Mouse (Mus musculus) heart, embryonic 13.5 days (tissue): ENCODE measurements around the gene Gpt2. TPM values are rescaled to one million over a fixed set of nuclear protein-coding genes. Genes with fewer than 3 reads are reported as not detected.

Experiments
- ATAC-seq: fragments of 200-750 bp; cut with Nextera tagmentation; 2 replicates; pipeline ENCODE4 v1.8.0; 2017; ENCODE audit warnings: moderate TSS enrichment; ENCODE audit not compliant: insufficient number of reproducible peaks, low FRiP score, low TSS enrichment; ENCODE audit errors: extremely low read depth
- H3K27ac ChIP-seq: fragments of 300-500 bp; sonication (generic); replicated peaks from 2 replicates; pipeline ENCODE4 v1.5.1; 2015; ENCODE audit warnings: moderate library complexity, mild to moderate bottlenecking, inconsistent platforms
- H3K27me3 ChIP-seq: fragments of 300-500 bp; sonication (generic); replicated peaks from 2 replicates; pipeline ENCODE4 v1.6.1; 2015; ENCODE audit warnings: mild to moderate bottlenecking, inconsistent platforms
- H3K36me3 ChIP-seq: fragments of 300-500 bp; sonication (generic); 2 replicates; pipeline ENCODE4 v1.6.1; 2015; ENCODE audit warnings: mild to moderate bottlenecking, inconsistent platforms
- H3K4me1 ChIP-seq: fragments of 300-500 bp; sonication (generic); 2 replicates; pipeline ENCODE4 v1.6.1; 2015; ENCODE audit warnings: inconsistent platforms
- H3K4me2 ChIP-seq: fragments of 300-500 bp; sonication (generic); 2 replicates; pipeline ENCODE4 v1.6.1; 2015; ENCODE audit warnings: inconsistent platforms, mild to moderate bottlenecking, moderate library complexity
- H3K4me3 ChIP-seq: fragments of 300-500 bp; sonication (generic); 2 replicates; pipeline ENCODE4 v1.5.1; 2015; ENCODE audit warnings: moderate library complexity, mild to moderate bottlenecking, inconsistent platforms
- H3K9ac ChIP-seq: fragments of 300-500 bp; sonication (generic); 2 replicates; pipeline ENCODE4 v1.6.1; 2015; ENCODE audit warnings: inconsistent platforms, mild to moderate bottlenecking, moderate library complexity
- H3K9me3 ChIP-seq: fragments of 300-500 bp; sonication (generic); 2 replicates; pipeline ENCODE4 v1.6.1; 2016; ENCODE audit warnings: inconsistent platforms
- WGBS: fragments of 180-500 bp; shearing (Covaris S2); methylation state at CpG from one replicate; pipeline ENCODE4 v1.1.7; 2015; ENCODE audit warnings: mixed read lengths; 5-methylcytosine and 5-hydroxymethylcytosine counted together
- polyA plus RNA-seq: library from polyadenylated mRNA; unstranded; fragments of >200 nt; fragmentation: Nextera tagmentation; extraction: Ambion mirVana; gene quantifications from 2 replicates; pipeline ENCODE4 v1.2.1, GENCODE M21; 2015

The Gpt2 gene
- polyA plus RNA-seq, 1 experiment from 2014 or later, result 7.4 TPM

- Histone ChIP-seq H3K9me3 (no peaks in the 10 kb centered on the region), H3K4me3 (no peak overlapping the region), H3K27ac (no peak overlapping the region), H3K9ac (no peak overlapping the region), H3K27me3 (no peaks in the 10 kb centered on the region), H3K36me3 (no peaks in the 10 kb centered on the region), H3K4me2 (no peak overlapping the region), H3K4me1 (peaks cover 5% of the 10 kb centered on the region)
- 78% methylated on average over 20 of the region's 20 CpGs for WGBS
- ATAC-seq, result no peak
Observed at GRCm38 (mm10) chr8:85487906-85488620, 4.3 kb upstream of the Gpt2 start.

GRCm38 (mm10) chr8:85488631-85489030 lies 3.7 kb upstream of the Gpt2 start:
- Histone ChIP-seq H3K4me1 (peaks cover 7% of the 10 kb centered on the region), H3K9ac (no peak overlapping the region), H3K4me3 (no peak overlapping the region), H3K36me3 (no peaks in the 10 kb centered on the region), H3K27ac (no peak overlapping the region), H3K4me2 (no peak overlapping the region), H3K27me3 (0 out of 2 replicates have a peak, but pooled peaks cover 5% of the 10 kb centered on the region), H3K9me3 (no peaks in the 10 kb centered on the region)
- ATAC-seq, result no peak

GRCm38 (mm10) chr8:85489546-85489945 lies 2.8 kb upstream of the Gpt2 start:
- 91% methylated on average over 8 of the region's 8 CpGs for WGBS
- no peak overlapping the region for H3K4me3 ChIP-seq
- peaks cover 8% of the 10 kb centered on the region; the same call in 1 of the 2 replicates for H3K27me3 ChIP-seq
- no peaks in the 10 kb centered on the region for H3K36me3 ChIP-seq
- H3K4me1 ChIP-seq, result peaks cover 7% of the 10 kb centered on the region
- no peak overlapping the region for H3K27ac ChIP-seq
- no peak for ATAC-seq
- no peaks in the 10 kb centered on the region for H3K9me3 ChIP-seq
- no peak overlapping the region for H3K9ac ChIP-seq
- no peak overlapping the region for H3K4me2 ChIP-seq

- ATAC-seq, result no peak
- H3K36me3 ChIP-seq, result no peaks in the 10 kb centered on the region
- no peak overlapping the region for H3K27ac ChIP-seq
Observed at GRCm38 (mm10) chr8:85492940-85493931, 860 bp downstream of the Gpt2 start.

DNA sequence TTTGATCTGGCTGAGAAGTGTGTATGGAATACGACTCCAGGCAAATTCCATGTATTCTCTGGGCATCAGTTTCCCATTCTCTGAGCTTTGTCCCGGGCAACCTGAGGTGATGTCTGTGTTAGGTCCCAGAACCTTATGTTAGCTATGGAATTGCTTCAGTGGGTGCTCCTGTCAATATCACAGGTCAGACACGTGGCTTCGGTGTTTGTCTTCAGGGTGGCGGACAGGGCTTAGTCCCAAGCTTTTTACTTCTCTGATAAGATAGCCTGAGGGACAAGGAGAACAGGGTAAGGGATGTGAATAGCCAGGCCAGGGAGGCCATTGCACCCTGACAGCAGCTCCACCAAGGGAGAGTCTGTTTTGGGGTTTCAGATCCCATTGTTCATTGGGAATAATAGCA lies 3.7 kb downstream of the Gpt2 start:
- H3K27ac ChIP-seq, result no peak overlapping the region
- no peak for ATAC-seq
- WGBS, result 57% methylated on average over 5 of the region's 5 CpGs
- peaks cover 29% of the 10 kb centered on the region for H3K4me1 ChIP-seq
- H3K27me3 ChIP-seq, result peaks cover 8% of the 10 kb centered on the region; the same call in 1 of the 2 replicates
- H3K4me2 ChIP-seq, result no peak overlapping the region
- H3K9me3 ChIP-seq, result no peaks in the 10 kb centered on the region
- H3K9ac ChIP-seq, result no peak overlapping the region
- no peaks in the 10 kb centered on the region for H3K36me3 ChIP-seq
- no peak overlapping the region for H3K4me3 ChIP-seq

More at GRCm38 (mm10) chr8:85492940-85493931, 860 bp downstream of the Gpt2 start:
- H3K4me2 ChIP-seq, result peak overlapping the region; percentile 99
- peak overlapping the region; percentile 83 for H3K9ac ChIP-seq
- H3K4me3 ChIP-seq, result peak overlapping the region; percentile 80
- H3K9me3 ChIP-seq, result no peaks in the 10 kb centered on the region
- H3K27me3 ChIP-seq, result peaks cover 8% of the 10 kb centered on the region; the same call in 1 of the 2 replicates
- peaks cover 13% of the 10 kb centered on the region for H3K4me1 ChIP-seq
- 9% methylated on average over 49 of the region's 49 CpGs for WGBS

DNA sequence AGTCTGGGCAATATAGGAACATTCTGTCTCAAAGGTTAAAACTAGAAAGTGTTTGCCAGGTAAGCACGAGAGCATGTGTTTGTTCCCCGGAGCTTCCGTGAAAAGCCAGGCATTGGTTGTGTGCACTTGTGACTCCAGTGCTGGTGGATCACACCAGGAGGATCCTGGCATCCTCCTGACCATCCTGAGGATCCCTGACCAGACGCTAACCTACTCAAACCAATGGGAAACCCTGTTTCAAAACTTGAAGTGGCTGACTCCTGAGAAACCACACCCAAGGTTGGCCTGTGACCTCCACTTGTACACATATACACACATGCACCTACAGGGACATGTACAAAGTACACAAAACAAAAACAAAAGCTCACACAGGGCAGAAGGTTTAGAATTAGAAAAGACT lies 4.4 kb downstream of the Gpt2 start:
- H3K9me3 ChIP-seq, result no peaks in the 10 kb centered on the region
- H3K27ac ChIP-seq, result no peak overlapping the region
- no peaks in the 10 kb centered on the region for H3K36me3 ChIP-seq
- peaks cover 34% of the 10 kb centered on the region for H3K4me1 ChIP-seq
- no peak overlapping the region for H3K4me2 ChIP-seq
- no peak overlapping the region for H3K4me3 ChIP-seq
- WGBS, result 88% methylated on average over 4 of the region's 4 CpGs
- peaks cover 8% of the 10 kb centered on the region; the same call in 1 of the 2 replicates for H3K27me3 ChIP-seq
- H3K9ac ChIP-seq, result no peak overlapping the region
- ATAC-seq, result no peak

- 49% methylated on average over 2 of the region's 2 CpGs for WGBS
- Histone ChIP-seq H3K4me3 (no peak overlapping the region), H3K4me2 (no peak overlapping the region), H3K9ac (no peak overlapping the region), H3K36me3 (no peaks in the 10 kb centered on the region), H3K27ac (no peak overlapping the region), H3K4me1 (peaks cover 28% of the 10 kb centered on the region), H3K27me3 (peaks cover 4% of the 10 kb centered on the region; the same call in 1 of the 2 replicates), H3K9me3 (no peaks in the 10 kb centered on the region)
- no peak for ATAC-seq
Observed at GRCm38 (mm10) chr8:85498577-85498976, 6.2 kb downstream of the Gpt2 start.

DNA sequence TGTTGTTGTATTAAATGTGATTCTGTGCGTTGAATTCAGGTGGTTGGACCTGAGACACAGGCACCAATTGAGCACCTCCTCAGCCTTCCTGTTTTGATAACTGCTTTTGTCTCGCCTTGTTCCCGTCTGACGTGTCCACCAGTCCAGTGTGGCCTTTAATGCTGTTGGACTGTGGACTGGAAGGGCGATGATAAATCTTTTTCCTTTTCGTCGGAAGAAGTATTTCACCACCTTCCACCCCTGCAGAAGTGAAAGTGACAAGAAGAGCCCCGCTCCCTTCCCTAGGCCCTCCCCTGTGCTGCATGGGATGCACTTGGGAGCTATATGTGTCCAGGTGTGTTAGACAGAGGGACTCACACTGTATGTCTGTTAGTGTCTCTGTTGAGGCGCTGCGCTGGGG lies 8.1 kb downstream of the Gpt2 start:
- 67% methylated on average over 10 of the region's 10 CpGs for whole genome bisulfite sequencing
- no peaks in the 10 kb centered on the region for H3K9me3 ChIP-seq
- no peak overlapping the region for H3K4me3 ChIP-seq
- peaks cover 23% of the 10 kb centered on the region for H3K4me1 ChIP-seq
- H3K4me2 ChIP-seq, result no peak overlapping the region
- H3K27me3 ChIP-seq, result no peaks in the 10 kb centered on the region
- H3K36me3 ChIP-seq, result no peaks in the 10 kb centered on the region
- ATAC-seq, result no peak
- no peak overlapping the region for H3K9ac ChIP-seq
- H3K27ac ChIP-seq, result no peak overlapping the region

GRCm38 (mm10) chr8:85500955-85501685 lies 8.7 kb downstream of the Gpt2 start:
- Histone ChIP-seq H3K9me3 (no peaks in the 10 kb centered on the region), H3K9ac (no peak overlapping the region), H3K27ac (no peak overlapping the region; the same call in 1 of the 2 replicates), H3K4me3 (no peak overlapping the region), H3K4me1 (peaks cover 23% of the 10 kb centered on the region), H3K27me3 (no peaks in the 10 kb centered on the region), H3K4me2 (no peak overlapping the region), H3K36me3 (no peaks in the 10 kb centered on the region)
- ATAC-seq, result no peak
- 71% methylated on average over 11 of the region's 11 CpGs for WGBS

GRCm38 (mm10) chr8:85502381-85502780 lies 10.0 kb downstream of the Gpt2 start:
- 71% methylated on average over 2 of the region's 2 CpGs for WGBS
- H3K27ac ChIP-seq, result no peak overlapping the region
- H3K36me3 ChIP-seq, result no peaks in the 10 kb centered on the region
- no peak overlapping the region for H3K4me3 ChIP-seq
- no peak overlapping the region for H3K4me2 ChIP-seq
- peaks cover 23% of the 10 kb centered on the region for H3K4me1 ChIP-seq
- H3K9me3 ChIP-seq, result no peaks in the 10 kb centered on the region
- H3K9ac ChIP-seq, result no peak overlapping the region
- no peak for ATAC-seq
- no peaks in the 10 kb centered on the region for H3K27me3 ChIP-seq

GRCm38 (mm10) chr8:85503065-85503464 lies 10.7 kb downstream of the Gpt2 start:
- Histone ChIP-seq H3K4me1 (peaks cover 23% of the 10 kb centered on the region), H3K27me3 (no peaks in the 10 kb centered on the region), H3K27ac (no peak overlapping the region), H3K4me2 (no peak overlapping the region), H3K9ac (no peak overlapping the region), H3K36me3 (0 out of 2 replicates have a peak, but pooled peaks cover under 1% of the 10 kb centered on the region), H3K4me3 (no peak overlapping the region), H3K9me3 (no peaks in the 10 kb centered on the region)
- no peak for ATAC-seq
- WGBS, result 65% methylated on average over 3 of the region's 3 CpGs
